Mouse (Mus musculus): ENCODE measurements around the gene Usp31. TPM values are rescaled to one million over a fixed set of nuclear protein-coding genes. Genes with fewer than 3 reads are reported as not detected.

Usp31 gene
- polyA plus RNA-seq, 1 experiment from 2014 or later = 0.73 TPM

GRCm38 (mm10) chr7:121654675-121655074 is 52.4 kb downstream of the Usp31 start:
- Histone ChIP-seq H3K4me1 (replicated peaks) (no peaks in the 10 kb centered on the region), H3K27ac (replicated peaks) (no peak overlapping the region), H3K4me2 (no peak overlapping the region), H3K27me3 (no peaks in the 10 kb centered on the region), H3K4me3 (replicated peaks) (no peak overlapping the region), H3K36me3 (replicated peaks) (peaks cover 23% of the 10 kb centered on the region), H3K9me3 (replicated peaks) (no peaks in the 10 kb centered on the region), H3K9ac (no peak overlapping the region)
- ATAC-seq (ENCODE audit: insufficient read depth) = no peak
- 72% methylated on average over 2 of the region's 2 CpGs for WGBS (ENCODE audit: insufficient replicate concordance)

GRCm38 (mm10) chr7:121652629-121653028 is 54.4 kb downstream of the Usp31 start:
- no peak overlapping the region for H3K4me3 ChIP-seq (replicated peaks)
- no peak overlapping the region for H3K4me2 ChIP-seq
- WGBS (ENCODE audit: insufficient replicate concordance) = 71% methylated on average over 2 of the region's 2 CpGs
- H3K9me3 ChIP-seq (replicated peaks) = no peaks in the 10 kb centered on the region
- H3K4me1 ChIP-seq (replicated peaks) = no peaks in the 10 kb centered on the region
- no peak overlapping the region for H3K27ac ChIP-seq (replicated peaks)
- H3K36me3 ChIP-seq (replicated peaks) = peaks cover 37% of the 10 kb centered on the region
- peak; percentile 51 for ATAC-seq (ENCODE audit: insufficient read depth)
- H3K9ac ChIP-seq = no peak overlapping the region
- H3K27me3 ChIP-seq = no peaks in the 10 kb centered on the region

- Histone ChIP-seq H3K27me3 (no peaks in the 10 kb centered on the region), H3K9ac (no peak overlapping the region), H3K4me1 (replicated peaks) (no peaks in the 10 kb centered on the region), H3K36me3 (replicated peaks) (peaks cover 40% of the 10 kb centered on the region), H3K4me3 (replicated peaks) (no peak overlapping the region), H3K9me3 (replicated peaks) (no peaks in the 10 kb centered on the region), H3K4me2 (no peak overlapping the region), H3K27ac (replicated peaks) (no peak overlapping the region)
- WGBS (ENCODE audit: insufficient replicate concordance) = 87% methylated on average over 3 of the region's 3 CpGs
- ATAC-seq (ENCODE audit: insufficient read depth) = no peak
These were observed 56.3 kb downstream of the Usp31 start for GRCm38 (mm10) chr7:121650724-121651123.

- Histone ChIP-seq H3K9me3 (replicated peaks) (no peaks in the 10 kb centered on the region), H3K27ac (replicated peaks) (no peak overlapping the region), H3K27me3 (no peaks in the 10 kb centered on the region), H3K9ac (no peak overlapping the region), H3K4me2 (no peak overlapping the region), H3K36me3 (replicated peaks) (no peaks in the 10 kb centered on the region), H3K4me1 (replicated peaks) (no peaks in the 10 kb centered on the region), H3K4me3 (replicated peaks) (no peak overlapping the region)
- no peak for ATAC-seq (ENCODE audit: insufficient read depth)
- 45% methylated on average over 12 of the region's 12 CpGs for WGBS (ENCODE audit: insufficient replicate concordance)
These were observed 65.9 kb downstream of the Usp31 start for GRCm38 (mm10) chr7:121640998-121641762.

- Histone ChIP-seq H3K36me3 (replicated peaks) (no peaks in the 10 kb centered on the region), H3K4me3 (replicated peaks) (no peak overlapping the region), H3K9ac (no peak overlapping the region), H3K4me2 (no peak overlapping the region), H3K4me1 (replicated peaks) (no peaks in the 10 kb centered on the region), H3K27me3 (no peaks in the 10 kb centered on the region), H3K9me3 (replicated peaks) (no peaks in the 10 kb centered on the region), H3K27ac (replicated peaks) (no peak overlapping the region)
- WGBS (ENCODE audit: insufficient replicate concordance) = 40% methylated on average over 5 of the region's 5 CpGs
- no peak for ATAC-seq (ENCODE audit: insufficient read depth)
These were observed 70.3 kb downstream of the Usp31 start for GRCm38 (mm10) chr7:121636732-121637131.

- Histone ChIP-seq H3K27ac (replicated peaks) (no peak overlapping the region), H3K4me1 (replicated peaks) (no peaks in the 10 kb centered on the region), H3K27me3 (no peaks in the 10 kb centered on the region), H3K4me2 (no peak overlapping the region), H3K9me3 (replicated peaks) (no peaks in the 10 kb centered on the region), H3K9ac (no peak overlapping the region), H3K36me3 (replicated peaks) (no peaks in the 10 kb centered on the region), H3K4me3 (replicated peaks) (no peak overlapping the region)
- WGBS (ENCODE audit: insufficient replicate concordance) = 77% methylated on average over 3 of the region's 3 CpGs
- no peak for ATAC-seq (ENCODE audit: insufficient read depth)
These were observed 72.8 kb downstream of the Usp31 start for GRCm38 (mm10) chr7:121634236-121634635.

GRCm38 (mm10) chr7:121622835-121623420 is 84.1 kb downstream of the Usp31 start:
- Histone ChIP-seq H3K9ac (no peak overlapping the region), H3K4me2 (no peak overlapping the region), H3K4me1 (replicated peaks) (no peaks in the 10 kb centered on the region), H3K27ac (replicated peaks) (no peak overlapping the region), H3K9me3 (replicated peaks) (no peaks in the 10 kb centered on the region), H3K36me3 (replicated peaks) (no peaks in the 10 kb centered on the region), H3K4me3 (replicated peaks) (no peak overlapping the region), H3K27me3 (no peaks in the 10 kb centered on the region)
- WGBS (ENCODE audit: insufficient replicate concordance) = 63% methylated on average over 9 of the region's 9 CpGs
- ATAC-seq (ENCODE audit: insufficient read depth) = no peak

- Histone ChIP-seq H3K27me3 (no peaks in the 10 kb centered on the region), H3K4me3 (replicated peaks) (no peak overlapping the region), H3K9ac (no peak overlapping the region), H3K4me1 (replicated peaks) (no peaks in the 10 kb centered on the region), H3K4me2 (no peak overlapping the region), H3K9me3 (replicated peaks) (no peaks in the 10 kb centered on the region), H3K27ac (replicated peaks) (no peak overlapping the region), H3K36me3 (replicated peaks) (no peaks in the 10 kb centered on the region)
- WGBS (ENCODE audit: insufficient replicate concordance) = 71% methylated on average over 6 of the region's 6 CpGs
- ATAC-seq (ENCODE audit: insufficient read depth) = no peak
These were observed 84.6 kb downstream of the Usp31 start for GRCm38 (mm10) chr7:121622433-121622832.

- Histone ChIP-seq H3K9ac (no peak overlapping the region), H3K4me1 (replicated peaks) (no peaks in the 10 kb centered on the region), H3K9me3 (replicated peaks) (no peaks in the 10 kb centered on the region), H3K36me3 (replicated peaks) (no peaks in the 10 kb centered on the region), H3K27ac (replicated peaks) (no peak overlapping the region), H3K27me3 (no peaks in the 10 kb centered on the region), H3K4me3 (replicated peaks) (no peak overlapping the region), H3K4me2 (no peak overlapping the region)
- ATAC-seq (ENCODE audit: insufficient read depth) = no peak
- 23% methylated on average over 4 of the region's 4 CpGs for WGBS (ENCODE audit: insufficient replicate concordance)
These were observed 105.4 kb downstream of the Usp31 start for GRCm38 (mm10) chr7:121601697-121602096.

- no peak for ATAC-seq (ENCODE audit: insufficient read depth)
- H3K4me3 ChIP-seq (replicated peaks) = no peak overlapping the region
- no peaks in the 10 kb centered on the region for H3K9me3 ChIP-seq (replicated peaks)
- H3K4me2 ChIP-seq = no peak overlapping the region
- no peaks in the 10 kb centered on the region for H3K36me3 ChIP-seq (replicated peaks)
- no peaks in the 10 kb centered on the region for H3K4me1 ChIP-seq (replicated peaks)
- H3K9ac ChIP-seq = no peak overlapping the region
- no peak overlapping the region for H3K27ac ChIP-seq (replicated peaks)
- H3K27me3 ChIP-seq = no peaks in the 10 kb centered on the region
- 57% methylated on average over 3 of the region's 3 CpGs for WGBS (ENCODE audit: insufficient replicate concordance)
These were observed 110.7 kb downstream of the Usp31 start for GRCm38 (mm10) chr7:121596401-121596800.

GRCm38 (mm10) chr7:121595496-121595895 is 111.6 kb downstream of the Usp31 start:
- ATAC-seq (ENCODE audit: insufficient read depth) = no peak
- 61% methylated on average over 4 of the region's 4 CpGs for WGBS (ENCODE audit: insufficient replicate concordance)

More at GRCm38 (mm10) chr7:121595496-121595895, 111.6 kb downstream of the Usp31 start:
- Histone ChIP-seq H3K4me1 (replicated peaks) (no peaks in the 10 kb centered on the region), H3K4me2 (no peak overlapping the region), H3K27me3 (no peaks in the 10 kb centered on the region), H3K27ac (replicated peaks) (no peak overlapping the region), H3K4me3 (replicated peaks) (no peak overlapping the region), H3K36me3 (replicated peaks) (no peaks in the 10 kb centered on the region), H3K9me3 (replicated peaks) (no peaks in the 10 kb centered on the region), H3K9ac (no peak overlapping the region)

Data from liver, embryonic 15.5 days (tissue).